In the genomic region with DNA sequence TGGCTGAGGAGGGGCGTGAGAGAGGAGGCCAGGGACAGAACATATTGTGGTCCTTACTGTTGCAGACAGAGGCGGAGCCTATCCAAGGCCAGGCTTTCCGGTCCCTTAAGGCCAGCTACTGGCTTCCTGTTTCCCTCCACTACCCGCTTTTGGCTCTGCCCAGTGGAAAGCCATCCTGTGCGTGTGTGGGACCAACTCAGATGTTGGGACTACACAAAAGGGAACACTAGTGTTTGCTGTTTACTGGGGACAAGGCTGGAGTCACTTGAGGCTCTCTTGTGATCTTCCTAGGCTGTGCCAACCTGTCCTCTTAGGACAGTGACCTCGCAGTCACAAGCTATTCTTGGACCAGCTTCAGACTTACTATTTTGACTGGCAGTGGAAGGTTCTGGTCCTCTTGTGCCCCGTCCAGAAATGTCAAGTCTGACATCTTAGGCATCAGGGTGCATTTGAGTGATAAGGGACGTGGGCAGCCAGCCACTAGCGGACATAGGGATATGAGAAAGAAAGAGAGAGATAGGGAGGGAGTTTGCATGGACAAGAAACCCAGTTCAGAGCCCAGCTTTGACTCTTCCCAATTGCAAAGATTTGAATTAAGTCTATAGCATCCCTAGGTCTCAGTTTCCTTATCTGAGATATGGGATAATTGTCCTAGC, we compare ENCODE assay signal across 8 mouse cellular contexts. TPM values are rescaled to one million over a fixed set of nuclear protein-coding genes. Genes with fewer than 3 reads are reported as not detected.
DNase-seq lines count a peak whose midpoint lies in the region; ATAC-seq and TF ChIP-seq lines count a peak whose summit lies in the region.

No protein-coding gene starts in this region.

- no peak overlapping the region for H3K4me3 ChIP-seq in liver, adult 2 months (ENCODE audit: insufficient read depth, low read depth, low read length)
- H3K4me3 ChIP-seq in kidney, embryonic 14.5 days (ENCODE audit: low read length) = no peak overlapping the region
- H3K4me3 ChIP-seq in macrophage (ENCODE audit: inconsistent target) = no peak overlapping the region

- 0 out of 2 replicates have a peak overlapping the region, but pooled peaks have one; percentile 18 for H3K27ac ChIP-seq in liver, adult 2 months (replicated peaks; ENCODE audit: insufficient read depth, low read depth, low read length)
- 0 out of 2 replicates have a peak overlapping the region, but pooled peaks have one; percentile 1 for H3K27ac ChIP-seq in kidney, embryonic 14.5 days (ENCODE audit: low read depth, low read length)
- H3K27ac ChIP-seq in macrophage = peak overlapping the region; percentile 54

- H3K9ac ChIP-seq in liver, adult 2 months (ENCODE audit: low read depth, low read length) = no peak overlapping the region
- no peak overlapping the region for H3K9ac ChIP-seq in kidney, embryonic 14.5 days (ENCODE audit: low read depth, low read length)

- DNase-seq in liver, adult 2 months (ENCODE audit: extremely low read depth, low read depth, low spot score) = peak; percentile 36
- no peak for DNase-seq in liver
- DNase-seq in thymus, postnatal 10 days (ENCODE audit: low spot score in 2 of 2) = no peak
- DNase-seq in cerebellum, postnatal 36 days = no peak
- DNase-seq in right cerebral cortex, postnatal 25 days = no peak

- 57% methylated on average over 9 of the region's 9 CpGs for WGBS in liver, adult 2 months
- WGBS in kidney, embryonic 14.5 days = 82% methylated on average over 9 of the region's 9 CpGs
- WGBS in macrophage (ENCODE audit: missing documents) = 29% methylated on average over 9 of the region's 9 CpGs

- TF ChIP-seq CTCF in liver, adult 2 months (IDR thresholded peaks at IDR 0.05; ENCODE audit: low read depth, low read length) = no peak

- H3K36me3 ChIP-seq in liver, adult 2 months (ENCODE audit: control insufficient read depth, insufficient read depth, low read length) = no peaks in the 10 kb centered on the region
- peaks cover 49% of the 10 kb centered on the region for H3K36me3 ChIP-seq in kidney, embryonic 14.5 days (ENCODE audit: control insufficient read depth, insufficient read depth, low read length)
- H3K36me3 ChIP-seq in macrophage (ENCODE audit: inconsistent target) = peaks cover 6% of the 10 kb centered on the region; the same call in 1 of the 2 replicates

- H3K9me3 ChIP-seq in kidney, embryonic 14.5 days (ENCODE audit: control insufficient read depth, low read length) = no peaks in the 10 kb centered on the region

- TF ChIP-seq POLR2A in liver, adult 2 months (IDR thresholded peaks at IDR 0.05; ENCODE audit: extremely low read depth, insufficient read depth, low read length) = no peak

- no peaks in the 10 kb centered on the region for H3K27me3 ChIP-seq in liver, adult 2 months (ENCODE audit: control insufficient read depth, insufficient read depth, low read length)
- no peaks in the 10 kb centered on the region for H3K27me3 ChIP-seq in kidney, embryonic 14.5 days (ENCODE audit: control insufficient read depth, insufficient read depth, low read length)

- H3K79me2 ChIP-seq in liver, adult 2 months (ENCODE audit: control insufficient read depth, insufficient read depth, low read length) = no peaks in the 10 kb centered on the region
- H3K79me2 ChIP-seq in macrophage (ENCODE audit: inconsistent target) = no peaks in the 10 kb centered on the region

- H3K4me1 ChIP-seq in liver, adult 2 months (ENCODE audit: control insufficient read depth, insufficient read depth, low read length) = no peaks in the 10 kb centered on the region
- H3K4me1 ChIP-seq in kidney, embryonic 14.5 days (ENCODE audit: control insufficient read depth, insufficient read depth, low read length) = no peaks in the 10 kb centered on the region

- ATAC-seq in erythroblast, adult 5-6 weeks (replicated peaks; ENCODE audit: low FRiP score, poor library complexity, severe bottlenecking) = peak; percentile 39
- ATAC-seq in kidney, embryonic 14.5 days (ENCODE audit: low FRiP score, low TSS enrichment) = no peak

- H3K4me2 ChIP-seq in kidney, embryonic 14.5 days (replicated peaks; ENCODE audit: low read depth, low read length) = no peak overlapping the region

RNA-seq across cellular contexts. Expression of a gene that starts 15.4 kb away (rescaled TPM):
- 2.9 and 3.7 TPM in 2 replicates for total RNA-seq in liver, adult 2 months (2014; rRNA removed)
- 2.2 and 2.5 TPM in 2 replicates for polyA plus RNA-seq in liver, adult 2 months (2012; rRNA removed)
- 3.8 TPM in 1 of 2 replicates, not detected in the other for total RNA-seq in erythroblast, adult 5-6 weeks (2015; ENCODE audit: low replicate concordance)
- 6.0 and 6.8 TPM in 2 replicates for total RNA-seq in erythroblast, adult 5-6 weeks (2017; ENCODE audit: low replicate concordance)
- 12.8 and 23.8 TPM in 2 replicates for polyA plus RNA-seq in kidney, embryonic 14.5 days (2014; fragmentation: Nextera tagmentation; extraction: Ambion mirVana)
- 10 to 100 TPM; 15.6 to 53.0 (median 28.3) TPM for total RNA-seq in macrophage (2018; cell fraction: chromatin; rRNA removed)
- 10 to 100 TPM; 19.7 to 42.3 (median 33.0) TPM for total RNA-seq in macrophage (2018; cell fraction: cytosol; rRNA removed)
- total RNA-seq in macrophage (2018; cell fraction: nucleus; rRNA removed) = 10 to 100 TPM; 21.0 to 56.7 (median 36.5) TPM
- polyA plus RNA-seq in macrophage (2018) = 30.6 to 47.7 TPM (median 30.7 TPM) in 3 replicates

RNA-seq across cellular contexts. Expression of a gene that starts 20.2 kb away (rescaled TPM):
- total RNA-seq in liver, adult 2 months (2014; rRNA removed) = 9.6 and 11.6 TPM in 2 replicates
- 10.1 and 10.4 TPM in 2 replicates for polyA plus RNA-seq in liver, adult 2 months (2012; rRNA removed)
- 9.4 and 19.0 TPM in 2 replicates for total RNA-seq in erythroblast, adult 5-6 weeks (2015; ENCODE audit: low replicate concordance)
- total RNA-seq in erythroblast, adult 5-6 weeks (2017; ENCODE audit: low replicate concordance) = 13.1 and 13.4 TPM in 2 replicates
- 29.4 and 31.7 TPM in 2 replicates for polyA plus RNA-seq in kidney, embryonic 14.5 days (2014; fragmentation: Nextera tagmentation; extraction: Ambion mirVana)
- total RNA-seq in macrophage (2018; cell fraction: chromatin; rRNA removed) = 100 to 1,000 TPM in 23 of 26 experiments, 10 to 100 TPM in 3; 66.4 to 240 (median 153) TPM
- 100 to 1,000 TPM; 114 to 215 (median 162) TPM for total RNA-seq in macrophage (2018; cell fraction: cytosol; rRNA removed)
- total RNA-seq in macrophage (2018; cell fraction: nucleus; rRNA removed) = 100 to 1,000 TPM in 24 of 26 experiments, 10 to 100 TPM in 2; 60.8 to 263 (median 159) TPM
- polyA plus RNA-seq in macrophage (2018) = 47.7 to 134 TPM (median 74.0 TPM) in 3 replicates

RNA-seq across cellular contexts. Expression of a gene that starts 32.8 kb away (rescaled TPM):
- 1.4 and 1.6 TPM in 2 replicates for total RNA-seq in liver, adult 2 months (2014; rRNA removed)
- polyA plus RNA-seq in liver, adult 2 months (2012; rRNA removed) = 0.97 and 2.0 TPM in 2 replicates
- total RNA-seq in erythroblast, adult 5-6 weeks (2015; ENCODE audit: low replicate concordance) = not detected in 2 replicates
- 1.1 and 1.6 TPM in 2 replicates for total RNA-seq in erythroblast, adult 5-6 weeks (2017; ENCODE audit: low replicate concordance)
- polyA plus RNA-seq in kidney, embryonic 14.5 days (2014; fragmentation: Nextera tagmentation; extraction: Ambion mirVana) = 21.9 and 26.1 TPM in 2 replicates
- total RNA-seq in macrophage (2018; cell fraction: chromatin; rRNA removed) = 1 to 10 TPM; 1.3 to 9.8 (median 4.4) TPM
- total RNA-seq in macrophage (2018; cell fraction: cytosol; rRNA removed) = 10 to 100 TPM in 3 of 26 experiments, 1 to 10 TPM in 23; 3.7 to 13.4 (median 6.3) TPM
- total RNA-seq in macrophage (2018; cell fraction: nucleus; rRNA removed) = 10 to 100 TPM in 1 of 26 experiments, 1 to 10 TPM in 25; 1.5 to 12.4 (median 3.8) TPM
- polyA plus RNA-seq in macrophage (2018) = 4.3 to 9.6 TPM (median 7.6 TPM) in 3 replicates

RNA-seq across cellular contexts. Expression of a gene that starts 42.1 kb away (rescaled TPM):
- total RNA-seq in liver, adult 2 months (2014; rRNA removed) = 374 and 414 TPM in 2 replicates
- 124 and 135 TPM in 2 replicates for polyA plus RNA-seq in liver, adult 2 months (2012; rRNA removed)
- total RNA-seq in erythroblast, adult 5-6 weeks (2015; ENCODE audit: low replicate concordance) = 187 and 211 TPM in 2 replicates
- total RNA-seq in erythroblast, adult 5-6 weeks (2017; ENCODE audit: low replicate concordance) = 222 and 325 TPM in 2 replicates
- polyA plus RNA-seq in kidney, embryonic 14.5 days (2014; fragmentation: Nextera tagmentation; extraction: Ambion mirVana) = 457 and 564 TPM in 2 replicates
- 100 to 1,000 TPM in 4 of 26 experiments, 10 to 100 TPM in 22; 47.8 to 107 (median 75.2) TPM for total RNA-seq in macrophage (2018; cell fraction: chromatin; rRNA removed)
- 100 to 1,000 TPM; 250 to 501 (median 304) TPM for total RNA-seq in macrophage (2018; cell fraction: cytosol; rRNA removed)
- 100 to 1,000 TPM; 113 to 376 (median 199) TPM for total RNA-seq in macrophage (2018; cell fraction: nucleus; rRNA removed)
- 260 to 815 TPM (median 355 TPM) in 3 replicates for polyA plus RNA-seq in macrophage (2018)

RNA-seq across cellular contexts. Expression of a gene that starts 54.3 kb away (rescaled TPM):
- 3.0 and 3.8 TPM in 2 replicates for total RNA-seq in liver, adult 2 months (2014; rRNA removed)
- 3.5 and 6.3 TPM in 2 replicates for polyA plus RNA-seq in liver, adult 2 months (2012; rRNA removed)
- total RNA-seq in erythroblast, adult 5-6 weeks (2015; ENCODE audit: low replicate concordance) = 0.38 and 2.9 TPM in 2 replicates
- total RNA-seq in erythroblast, adult 5-6 weeks (2017; ENCODE audit: low replicate concordance) = 0.85 and 5.0 TPM in 2 replicates
- polyA plus RNA-seq in kidney, embryonic 14.5 days (2014; fragmentation: Nextera tagmentation; extraction: Ambion mirVana) = 14.0 and 17.3 TPM in 2 replicates
- total RNA-seq in macrophage (2018; cell fraction: chromatin; rRNA removed) = 10 to 100 TPM; 13.2 to 80.1 (median 41.5) TPM
- total RNA-seq in macrophage (2018; cell fraction: cytosol; rRNA removed) = 1 to 10 TPM; 1.6 to 8.5 (median 6.1) TPM
- 10 to 100 TPM in 24 of 26 experiments, 1 to 10 TPM in 2; 7.2 to 50.0 (median 21.2) TPM for total RNA-seq in macrophage (2018; cell fraction: nucleus; rRNA removed)
- 6.2 to 9.1 TPM (median 7.9 TPM) in 3 replicates for polyA plus RNA-seq in macrophage (2018)

Comparison
In these comparisons a context has a peak if more than half of its experiments do, and no peak if none do; other contexts are left out.
1. H3K27ac ChIP-seq: peak in every context shown above with its lines; median percentile 54 in macrophage; 18 in liver, adult 2 months; 1 in kidney, embryonic 14.5 days.